Mouse (Mus musculus): ENCODE measurements at regions not wholly inside any gene's neighbourhood (a gene's known extent, or its start where the extent isn't known, plus 50 kb on each side); places are given as distances from the start of the nearest gene placed in this dataset.

- Histone ChIP-seq H3K4me1 (ENCODE audit: control insufficient read depth, insufficient read depth, low read length) (no peaks in the 10 kb centered on the region), H3K4me3 (ENCODE audit: low read depth, low read length) (no peak overlapping the region), H3K9ac (ENCODE audit: low read length) (no peak overlapping the region), H3K36me3 (ENCODE audit: control insufficient read depth, insufficient read depth, low read length) (no peaks in the 10 kb centered on the region), H3K9me3 (ENCODE audit: control insufficient read depth, low read length) (no peaks in the 10 kb centered on the region), H3K27ac (ENCODE audit: low read depth, low read length) (no peak overlapping the region), H3K27me3 (ENCODE audit: control insufficient read depth, insufficient read depth, low read length) (no peaks in the 10 kb centered on the region), H3K4me2 (ENCODE audit: low read depth) (no peak overlapping the region)
- 78% methylated on average over 4 of the region's 4 CpGs for WGBS
- ATAC-seq (ENCODE audit: insufficient read depth, low FRiP score, low TSS enrichment) (no peak), DNase-seq (ENCODE audit: low spot score) (no peak)
These were observed 857.9 kb downstream of the Slc4a3 start for GRCm38 (mm10) chr1:76404003-76404402.

- no peak overlapping the region for H3K27ac ChIP-seq (ENCODE audit: low read depth, low read length)
- H3K4me2 ChIP-seq (ENCODE audit: low read depth), result no peak overlapping the region
- no peaks in the 10 kb centered on the region for H3K4me1 ChIP-seq (ENCODE audit: control insufficient read depth, insufficient read depth, low read length)
- H3K9ac ChIP-seq (ENCODE audit: low read length), result no peak overlapping the region
- 92% methylated on average over 4 of the region's 4 CpGs for WGBS
- ATAC-seq (ENCODE audit: insufficient read depth, low FRiP score, low TSS enrichment) (no peak), DNase-seq (ENCODE audit: low spot score) (no peak)
- no peak overlapping the region for H3K4me3 ChIP-seq (ENCODE audit: low read depth, low read length)
- no peaks in the 10 kb centered on the region for H3K9me3 ChIP-seq (ENCODE audit: control insufficient read depth, low read length)
- no peaks in the 10 kb centered on the region for H3K36me3 ChIP-seq (ENCODE audit: control insufficient read depth, insufficient read depth, low read length)
- H3K27me3 ChIP-seq (ENCODE audit: control insufficient read depth, insufficient read depth, low read length), result no peaks in the 10 kb centered on the region
These were observed 864.7 kb downstream of the Slc4a3 start for GRCm38 (mm10) chr1:76410813-76411212.

GRCm38 (mm10) chr1:76420525-76420924, 874.5 kb downstream of the Slc4a3 start:
- H3K27me3 ChIP-seq (ENCODE audit: control insufficient read depth, insufficient read depth, low read length), result no peaks in the 10 kb centered on the region
- WGBS, result 92% methylated on average over 9 of the region's 9 CpGs
- H3K4me2 ChIP-seq (ENCODE audit: low read depth), result no peak overlapping the region
- ATAC-seq (ENCODE audit: insufficient read depth, low FRiP score, low TSS enrichment) (no peak), DNase-seq (ENCODE audit: low spot score) (no peak)
- H3K4me3 ChIP-seq (ENCODE audit: low read depth, low read length), result no peak overlapping the region
- H3K36me3 ChIP-seq (ENCODE audit: control insufficient read depth, insufficient read depth, low read length), result no peaks in the 10 kb centered on the region
- H3K27ac ChIP-seq (ENCODE audit: low read depth, low read length), result no peak overlapping the region
- H3K9ac ChIP-seq (ENCODE audit: low read length), result no peak overlapping the region
- H3K4me1 ChIP-seq (ENCODE audit: control insufficient read depth, insufficient read depth, low read length), result no peaks in the 10 kb centered on the region
- no peaks in the 10 kb centered on the region for H3K9me3 ChIP-seq (ENCODE audit: control insufficient read depth, low read length)

GRCm38 (mm10) chr1:76427439-76427838, 881.4 kb downstream of the Slc4a3 start:
- Histone ChIP-seq H3K9me3 (ENCODE audit: control insufficient read depth, low read length) (no peaks in the 10 kb centered on the region), H3K4me2 (ENCODE audit: low read depth) (no peak overlapping the region), H3K27ac (ENCODE audit: low read depth, low read length) (no peak overlapping the region), H3K36me3 (ENCODE audit: control insufficient read depth, insufficient read depth, low read length) (no peaks in the 10 kb centered on the region), H3K4me1 (ENCODE audit: control insufficient read depth, insufficient read depth, low read length) (no peaks in the 10 kb centered on the region), H3K4me3 (ENCODE audit: low read depth, low read length) (no peak overlapping the region), H3K9ac (ENCODE audit: low read length) (no peak overlapping the region), H3K27me3 (ENCODE audit: control insufficient read depth, insufficient read depth, low read length) (no peaks in the 10 kb centered on the region)
- ATAC-seq (ENCODE audit: insufficient read depth, low FRiP score, low TSS enrichment) (no peak), DNase-seq (ENCODE audit: low spot score) (no peak)
- 85% methylated on average over 7 of the region's 7 CpGs for WGBS

- no peak overlapping the region for H3K4me3 ChIP-seq (ENCODE audit: low read depth, low read length)
- H3K4me2 ChIP-seq (ENCODE audit: low read depth), result no peak overlapping the region
- H3K36me3 ChIP-seq (ENCODE audit: control insufficient read depth, insufficient read depth, low read length), result no peaks in the 10 kb centered on the region
- no peaks in the 10 kb centered on the region for H3K27me3 ChIP-seq (ENCODE audit: control insufficient read depth, insufficient read depth, low read length)
- 75% methylated on average over 6 of the region's 6 CpGs for whole genome bisulfite sequencing
- ATAC-seq (ENCODE audit: insufficient read depth, low FRiP score, low TSS enrichment) (no peak), DNase-seq (ENCODE audit: low spot score) (no peak)
- H3K9me3 ChIP-seq (ENCODE audit: control insufficient read depth, low read length), result no peaks in the 10 kb centered on the region
- H3K27ac ChIP-seq (ENCODE audit: low read depth, low read length), result no peak overlapping the region
- no peaks in the 10 kb centered on the region for H3K4me1 ChIP-seq (ENCODE audit: control insufficient read depth, insufficient read depth, low read length)
- H3K9ac ChIP-seq (ENCODE audit: low read length), result no peak overlapping the region
These were observed 884.1 kb downstream of the Slc4a3 start for GRCm38 (mm10) chr1:76430041-76430610.

- Histone ChIP-seq H3K4me2 (ENCODE audit: low read depth) (no peak overlapping the region), H3K27ac (ENCODE audit: low read depth, low read length) (no peak overlapping the region), H3K4me1 (ENCODE audit: control insufficient read depth, insufficient read depth, low read length) (no peaks in the 10 kb centered on the region), H3K9ac (ENCODE audit: low read length) (no peak overlapping the region), H3K4me3 (ENCODE audit: low read depth, low read length) (no peak overlapping the region), H3K9me3 (ENCODE audit: control insufficient read depth, low read length) (no peaks in the 10 kb centered on the region), H3K36me3 (ENCODE audit: control insufficient read depth, insufficient read depth, low read length) (no peaks in the 10 kb centered on the region), H3K27me3 (ENCODE audit: control insufficient read depth, insufficient read depth, low read length) (no peaks in the 10 kb centered on the region)
- DNase-seq (ENCODE audit: low spot score), result no peak
- no peak for ATAC-seq (ENCODE audit: insufficient read depth, low FRiP score, low TSS enrichment)
- WGBS, result 41% methylated on average over 6 of the region's 6 CpGs
These were observed 887.4 kb downstream of the Slc4a3 start for GRCm38 (mm10) chr1:76433481-76433941.

- Histone ChIP-seq H3K9me3 (ENCODE audit: control insufficient read depth, low read length) (no peaks in the 10 kb centered on the region), H3K4me3 (ENCODE audit: low read depth, low read length) (no peak overlapping the region), H3K27ac (ENCODE audit: low read depth, low read length) (no peak overlapping the region), H3K4me2 (ENCODE audit: low read depth) (no peak overlapping the region), H3K27me3 (ENCODE audit: control insufficient read depth, insufficient read depth, low read length) (no peaks in the 10 kb centered on the region), H3K9ac (ENCODE audit: low read length) (no peak overlapping the region), H3K4me1 (ENCODE audit: control insufficient read depth, insufficient read depth, low read length) (no peaks in the 10 kb centered on the region), H3K36me3 (ENCODE audit: control insufficient read depth, insufficient read depth, low read length) (no peaks in the 10 kb centered on the region)
- ATAC-seq (ENCODE audit: insufficient read depth, low FRiP score, low TSS enrichment), result no peak
- no peak for DNase-seq (ENCODE audit: low spot score)
- whole genome bisulfite sequencing, result 78% methylated on average over 10 of the region's 10 CpGs
These were observed 904.6 kb downstream of the Slc4a3 start for GRCm38 (mm10) chr1:76450539-76451214.

- Histone ChIP-seq H3K4me2 (ENCODE audit: low read depth) (no peak overlapping the region), H3K9me3 (ENCODE audit: control insufficient read depth, low read length) (no peaks in the 10 kb centered on the region), H3K4me3 (ENCODE audit: low read depth, low read length) (no peak overlapping the region), H3K27ac (ENCODE audit: low read depth, low read length) (no peak overlapping the region), H3K27me3 (ENCODE audit: control insufficient read depth, insufficient read depth, low read length) (no peaks in the 10 kb centered on the region), H3K36me3 (ENCODE audit: control insufficient read depth, insufficient read depth, low read length) (no peaks in the 10 kb centered on the region), H3K4me1 (ENCODE audit: control insufficient read depth, insufficient read depth, low read length) (no peaks in the 10 kb centered on the region), H3K9ac (ENCODE audit: low read length) (no peak overlapping the region)
- ATAC-seq (ENCODE audit: insufficient read depth, low FRiP score, low TSS enrichment), result no peak
- DNase-seq (ENCODE audit: low spot score), result no peak
- WGBS, result 85% methylated on average over 7 of the region's 7 CpGs
These were observed 907.2 kb downstream of the Slc4a3 start for GRCm38 (mm10) chr1:76453160-76453710.

- H3K9ac ChIP-seq (ENCODE audit: low read length), result no peak overlapping the region
- H3K4me1 ChIP-seq (ENCODE audit: control insufficient read depth, insufficient read depth, low read length), result no peaks in the 10 kb centered on the region
- ATAC-seq (ENCODE audit: insufficient read depth, low FRiP score, low TSS enrichment) (no peak), DNase-seq (ENCODE audit: low spot score) (no peak)
- no peaks in the 10 kb centered on the region for H3K27me3 ChIP-seq (ENCODE audit: control insufficient read depth, insufficient read depth, low read length)
- H3K36me3 ChIP-seq (ENCODE audit: control insufficient read depth, insufficient read depth, low read length), result no peaks in the 10 kb centered on the region
- WGBS, result 89% methylated on average over 2 of the region's 2 CpGs
- no peaks in the 10 kb centered on the region for H3K9me3 ChIP-seq (ENCODE audit: control insufficient read depth, low read length)
- no peak overlapping the region for H3K4me2 ChIP-seq (ENCODE audit: low read depth)
- no peak overlapping the region for H3K27ac ChIP-seq (ENCODE audit: low read depth, low read length)
- H3K4me3 ChIP-seq (ENCODE audit: low read depth, low read length), result no peak overlapping the region
These were observed 920.5 kb downstream of the Slc4a3 start for GRCm38 (mm10) chr1:76466562-76466961.

All from neural tube, embryonic 11.5 days (tissue).